Mouse (Mus musculus) liver, embryonic 14.5 days (tissue): ENCODE results near the gene Nab1.

Experiments used
- CTCF ChIP-seq: IDR thresholded peaks from 2 replicates; pipeline ENCODE4 v1.5.1; 2016; ENCODE audit warnings: antibody characterized with exemption, low read depth, control low read depth
- EP300 ChIP-seq: IDR thresholded peaks from 2 replicates; pipeline ENCODE4 v1.6.1; 2016; ENCODE audit warnings: antibody characterized with exemption, low read depth

DNA sequence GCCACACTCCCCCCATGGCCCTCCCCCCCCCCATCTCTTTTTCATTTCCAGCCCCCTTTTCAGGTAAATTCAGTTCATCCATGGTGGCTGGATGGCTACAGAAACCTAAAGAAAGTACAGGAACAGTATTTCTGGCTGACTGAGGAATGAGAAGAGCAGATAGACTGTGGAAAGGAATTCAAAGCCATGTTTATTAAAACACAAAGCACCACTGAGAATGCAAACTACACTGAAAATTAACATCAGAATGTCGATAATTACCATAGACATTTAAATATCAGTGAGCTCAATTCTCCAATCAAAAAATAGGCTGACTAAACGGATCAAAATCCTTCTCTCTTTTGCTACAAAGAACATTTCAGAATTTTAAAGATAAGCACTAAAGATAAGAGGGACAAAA is 27.2 kb upstream of the Nab1 start:
- TF ChIP-seq CTCF: no peak
- no peak for TF ChIP-seq EP300
